In genomic region chr2:33401217-33401616, GRCm38 (mm10) we compare ENCODE assay signal across 9 mouse cellular contexts. TPM values are rescaled to one million over a fixed set of nuclear protein-coding genes. Genes with fewer than 3 reads are reported as not detected.
A peak's percentile ranks its signal among the peaks of the same experiment; 100 is the strongest.
DNase-seq lines count a peak whose midpoint lies in the region; ATAC-seq and TF ChIP-seq lines count a peak whose summit lies in the region.
"Had no signal": no experiment of that assay in that cellular context is flagged by ENCODE, and none has a peak within 500 bp of the region (broad histone marks: within the 10 kb centered on the region; RNA-seq: fewer than 3 reads in every experiment).

No protein-coding gene starts in this region.

- ATAC-seq in liver, postnatal 0 days, result no peak

- no peak overlapping the region for H3K4me3 ChIP-seq in gastrocnemius, adult 2 months
- H3K4me3 ChIP-seq in lung, adult 2 months (replicated peaks; ENCODE audit: extremely low read depth, low read depth, low read length), result no peak overlapping the region
- H3K4me3 ChIP-seq in liver, postnatal 0 days (ENCODE audit: low read depth, low read length), result no peak overlapping the region

- H3K27ac ChIP-seq in gastrocnemius, adult 2 months, result no peak overlapping the region
- no peak overlapping the region for H3K27ac ChIP-seq in liver, postnatal 0 days (ENCODE audit: low read depth)

- no peak for TF ChIP-seq EP300 in liver, postnatal 0 days (IDR thresholded peaks at IDR 0.05; ENCODE audit: low read depth)

- TF ChIP-seq CTCF in gastrocnemius, adult 2 months (IDR thresholded peaks at IDR 0.05), result peak; percentile 37; the same call in 1 of the 2 replicates
- no peak for TF ChIP-seq CTCF in lung, adult 2 months (IDR thresholded peaks at IDR 0.05; ENCODE audit: insufficient read depth, low read length)
- TF ChIP-seq CTCF in brain, embryonic 14.5 days (IDR thresholded peaks at IDR 0.05; ENCODE audit: borderline replicate concordance, extremely low read depth, insufficient read depth, insufficient read length), result peak; percentile 30; the same call in 1 of the 2 replicates
- peak; percentile 58 for TF ChIP-seq CTCF in liver, postnatal 0 days (IDR thresholded peaks at IDR 0.05; ENCODE audit: low read depth)

- intact Hi-C loops in gastrocnemius, adult 2 months (cut with DNase I), result loop anchor here (5.0 kb wide), 1 partner anchor 409 kb away; no protein-coding TSS in a partner anchor
- intact Hi-C loops in gastrocnemius, postnatal 14 days (cut with DNase I; ENCODE audit: low total_unique reads), result loop anchor here (5.0 kb wide), 1 partner anchor 244 kb away; no protein-coding TSS in a partner anchor

- H3K36me3 ChIP-seq in liver, postnatal 0 days (replicated peaks; ENCODE audit: insufficient read depth, low read length), result no peaks in the 10 kb centered on the region

- DNase-seq in gastrocnemius, adult 2 months, result no peak
- DNase-seq in gastrocnemius, postnatal 14 days, result no peak
- DNase-seq in lung, postnatal 36 days, result peak; percentile 44
- no peak for DNase-seq in lung, adult 2 months
- peak; percentile 31 for DNase-seq in brain, embryonic 14.5 days (ENCODE audit: low read depth)
- peak; percentile 31 for DNase-seq in liver, postnatal 0 days
- no peak for DNase-seq in ovary, postnatal 14 days (ENCODE audit: low spot score)
- no peak for DNase-seq in layer of hippocampus, adult 9-11 months
- DNase-seq: heart, postnatal 4 days had no signal

- no peaks in the 10 kb centered on the region for H3K27me3 ChIP-seq in liver, postnatal 0 days (ENCODE audit: insufficient read depth, low read length)

- WGBS in lung, adult 2 months, result 39% methylated on average over 3 of the region's 3 CpGs
- WGBS in liver, postnatal 0 days (ENCODE audit: insufficient replicate concordance), result 35% methylated on average over 3 of the region's 3 CpGs

- no peak overlapping the region for H3K4me2 ChIP-seq in liver, postnatal 0 days (ENCODE audit: low read depth, low read length)

- no peak overlapping the region for H3K9ac ChIP-seq in liver, postnatal 0 days (replicated peaks)

- TF ChIP-seq POLR2A in lung, adult 2 months (IDR thresholded peaks at IDR 0.05; ENCODE audit: borderline replicate concordance, extremely low read depth, low read depth, low read length), result no peak
- no peak for TF ChIP-seq POLR2A in brain, embryonic 14.5 days (IDR thresholded peaks at IDR 0.05; ENCODE audit: borderline replicate concordance, extremely low read depth, insufficient read depth, insufficient read length, poor library complexity, severe bottlenecking)

- H3K9me3 ChIP-seq in liver, postnatal 0 days (ENCODE audit: low read length), result no peaks in the 10 kb centered on the region

- no peaks in the 10 kb centered on the region for H3K4me1 ChIP-seq in lung, adult 2 months (ENCODE audit: control insufficient read depth, insufficient read depth, low read length)
- H3K4me1 ChIP-seq in liver, postnatal 0 days (ENCODE audit: insufficient read depth), result peaks cover 12% of the 10 kb centered on the region

RNA-seq across cellular contexts. Expression of gene Zbtb34, which starts 29.9 kb away (rescaled TPM):
- total RNA-seq in gastrocnemius, adult 2 months (2021), result 1 to 10 TPM; 3.0 to 3.4 TPM
- total RNA-seq in gastrocnemius, postnatal 14 days (2021), result 1 to 10 TPM; 6.4 to 8.5 TPM
- 13.4 and 16.4 TPM in 2 replicates for polyA plus RNA-seq in lung, adult 2 months (2012; rRNA removed)
- 23.3 and 30.8 TPM in 2 replicates for polyA plus RNA-seq in brain, embryonic 14.5 days (2012; rRNA removed)
- 0.98 and 1.1 TPM in 2 replicates for polyA plus RNA-seq in liver, postnatal 0 days (2015; fragmentation: Nextera tagmentation; extraction: Ambion mirVana)

RNA-seq across cellular contexts. Expression of gene Ralgps1, which starts 29.9 kb away (rescaled TPM):
- total RNA-seq in gastrocnemius, adult 2 months (2021), result 1 to 10 TPM; 2.5 to 3.1 TPM
- total RNA-seq in gastrocnemius, postnatal 14 days (2021), result 1 to 10 TPM; 2.7 to 3.3 TPM
- polyA plus RNA-seq in lung, adult 2 months (2012; rRNA removed), result 4.7 and 5.9 TPM in 2 replicates
- 81.6 and 91.6 TPM in 2 replicates for polyA plus RNA-seq in brain, embryonic 14.5 days (2012; rRNA removed)
- 0.51 and 0.83 TPM in 2 replicates for polyA plus RNA-seq in liver, postnatal 0 days (2015; fragmentation: Nextera tagmentation; extraction: Ambion mirVana)

Comparison
In these comparisons a context has a peak if more than half of its experiments do, and no peak if none do; other contexts are left out.
1. DNase-seq: peak in lung, postnatal 36 days (single experiment), brain, embryonic 14.5 days (single experiment) and liver, postnatal 0 days (single experiment); none in gastrocnemius, adult 2 months (single experiment), gastrocnemius, postnatal 14 days (single experiment), lung, adult 2 months (single experiment), ovary, postnatal 14 days (single experiment) and layer of hippocampus, adult 9-11 months (single experiment).
2. RNA of gene Ralgps1, which starts 29.9 kb away (polyA plus RNA-seq): 81.6 to 91.6 TPM in brain, embryonic 14.5 days; 4.7 to 5.9 TPM in lung, adult 2 months and 0.51 to 0.83 TPM in liver, postnatal 0 days; every median in the first group is over 10 times any median in the second.